Mouse (Mus musculus) bone marrow macrophage, adult 2 months (primary cell): Measurements from ENCODE around the gene Tmc7.

Source experiments
- CTCF ChIP-seq: IDR thresholded peaks from 2 replicates; pipeline ENCODE4 v1.5.1; 2012; ENCODE audit warnings: low read depth, mild to moderate bottlenecking, low read length, moderate library complexity
- POLR2A ChIP-seq: IDR thresholded peaks from 2 replicates; pipeline ENCODE4 v1.6.1; 2012; ENCODE audit warnings: mild to moderate bottlenecking, low read depth, low read length, borderline replicate concordance

- no peak for TF ChIP-seq CTCF
- TF ChIP-seq POLR2A: no peak
These were observed 33.6 kb upstream of the Tmc7 start for GRCm38 (mm10) chr7:118618104-118618503.
